Mouse (Mus musculus): ENCODE data around the gene Agmat.

- TF ChIP-seq CTCF (IDR thresholded peaks at IDR 0.05; ENCODE audit: borderline replicate concordance, extremely low read depth, insufficient read depth, insufficient read length): no peak
- no peak for TF ChIP-seq POLR2A (IDR thresholded peaks at IDR 0.05; ENCODE audit: borderline replicate concordance, extremely low read depth, insufficient read depth, insufficient read length, poor library complexity, severe bottlenecking)
Measured at GRCm38 (mm10) chr4:141725277-141725676, 21.2 kb upstream of the Agmat start.
